Mouse (Mus musculus) small intestine, adult 2 months (tissue): ENCODE results near the gene Usp4.

Experiments used
- CTCF ChIP-seq: fragments of 200-500 bp; IDR thresholded peaks from 2 replicates; pipeline ENCODE4 v1.5.1; 2012; ENCODE audit warnings: low read depth, mild to moderate bottlenecking, control low read depth, inconsistent platforms, low read length, moderate library complexity, mixed read lengths; ENCODE audit not compliant: insufficient replicate concordance, insufficient read length; ENCODE audit errors: extremely low read depth
- POLR2A ChIP-seq: fragments of 200-500 bp; IDR thresholded peaks from 2 replicates; pipeline ENCODE4 v1.6.1; 2012; ENCODE audit warnings: low read depth, mild to moderate bottlenecking, control low read depth, inconsistent platforms, low read length, moderate library complexity

DNA sequence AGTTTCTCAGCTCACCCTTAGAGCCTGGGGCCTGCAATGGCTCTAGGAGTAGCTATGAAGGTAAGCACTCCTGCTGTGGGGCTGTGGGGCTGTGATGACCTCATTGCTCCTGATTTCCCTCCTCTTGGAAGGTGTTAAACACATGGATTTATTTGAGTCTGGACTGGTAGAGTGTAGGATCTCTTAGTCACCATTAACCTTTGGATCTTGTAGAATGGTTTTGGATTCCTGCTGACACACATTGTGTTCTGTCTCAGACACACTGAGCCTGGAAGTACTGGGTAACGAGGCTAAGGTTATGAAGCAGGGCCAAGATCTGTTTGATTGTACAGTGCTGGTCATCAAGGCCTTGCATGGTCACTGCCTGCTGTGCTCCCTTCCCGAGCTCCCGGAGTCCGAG is 31.6 kb downstream of the Usp4 start:
- TF ChIP-seq CTCF (no peak), POLR2A (no peak)
